Mouse (Mus musculus): ENCODE results near the gene Efcab8. TPM values are rescaled to one million over a fixed set of nuclear protein-coding genes. Genes with fewer than 3 reads are reported as not detected.
A peak's percentile ranks its signal among the peaks of the same experiment; 100 is the strongest.

The Efcab8 gene
- polyA plus RNA-seq, 1 experiment from 2014 or later = 0.09 TPM

DNA sequence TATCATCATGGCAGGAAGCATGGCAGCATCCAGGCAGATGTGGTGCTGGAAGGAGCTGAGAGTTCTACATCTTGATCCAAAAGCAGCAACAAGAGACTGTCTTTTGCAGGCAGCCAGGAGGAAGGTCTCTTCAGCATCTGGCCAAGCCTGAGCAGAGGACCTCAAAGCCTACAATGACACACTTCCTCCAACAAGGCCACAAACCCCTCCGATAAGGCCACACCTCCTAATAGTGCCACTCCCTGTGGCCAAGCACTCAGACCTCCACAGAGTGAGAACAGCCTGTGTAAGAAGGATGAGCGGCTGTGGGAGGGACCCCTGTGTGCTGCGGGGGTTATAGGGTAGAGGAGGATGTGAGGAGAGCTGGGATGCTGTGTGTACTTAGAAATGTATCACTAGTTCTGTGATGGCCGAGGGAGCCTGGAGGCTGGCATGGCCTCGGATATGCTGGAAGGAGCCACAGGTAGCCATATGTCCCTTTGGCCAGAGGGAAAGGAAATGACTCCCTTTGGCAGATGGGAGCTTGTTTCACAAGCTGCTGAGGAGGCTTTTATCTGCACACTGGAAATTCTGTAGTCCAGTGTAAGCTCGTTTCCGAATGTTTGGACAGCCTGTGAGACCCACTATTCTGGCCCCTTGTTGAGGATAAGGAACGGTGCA, 47.6 kb downstream of the Efcab8 start:
- 82% methylated on average over 8 of the region's 8 CpGs for WGBS
- Histone ChIP-seq H3K4me2 (replicated peaks) (no peak overlapping the region), H3K4me3 (no peak overlapping the region), H3K4me1 (no peaks in the 10 kb centered on the region), H3K9ac (no peak overlapping the region), H3K9me3 (no peaks in the 10 kb centered on the region), H3K27me3 (peaks cover 5% of the 10 kb centered on the region; the same call in 1 of the 2 replicates), H3K36me3 (no peaks in the 10 kb centered on the region), H3K27ac (no peak overlapping the region)
- ATAC-seq (ENCODE audit: low FRiP score, low read depth) = no peak

DNA sequence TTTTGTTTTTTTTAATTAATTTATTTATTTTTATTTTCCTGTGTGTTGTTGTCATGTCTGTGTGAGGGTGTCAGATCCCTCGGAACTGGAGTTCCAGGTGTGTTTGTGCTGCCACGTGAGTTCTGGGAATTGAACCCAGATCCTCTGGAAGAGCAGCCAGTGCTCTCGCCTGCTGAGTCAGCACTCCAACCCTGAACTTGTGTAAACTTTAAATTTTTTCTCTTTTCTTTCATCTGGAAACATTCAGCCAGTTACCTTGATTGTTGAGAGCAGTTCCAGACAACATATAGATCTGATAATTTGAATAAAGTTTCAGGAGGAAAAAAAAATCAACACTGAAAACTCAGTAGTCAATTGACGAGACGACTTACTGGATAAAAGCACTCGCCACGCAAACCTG, 49.0 kb downstream of the Efcab8 start:
- 76% methylated on average over 7 of the region's 7 CpGs for WGBS
- Histone ChIP-seq H3K27me3 (peaks cover 5% of the 10 kb centered on the region; the same call in 1 of the 2 replicates), H3K9ac (no peak overlapping the region), H3K4me3 (no peak overlapping the region), H3K27ac (no peak overlapping the region), H3K9me3 (no peaks in the 10 kb centered on the region), H3K4me2 (replicated peaks) (no peak overlapping the region), H3K4me1 (no peaks in the 10 kb centered on the region), H3K36me3 (no peaks in the 10 kb centered on the region)
- ATAC-seq (ENCODE audit: low FRiP score, low read depth) = no peak

DNA sequence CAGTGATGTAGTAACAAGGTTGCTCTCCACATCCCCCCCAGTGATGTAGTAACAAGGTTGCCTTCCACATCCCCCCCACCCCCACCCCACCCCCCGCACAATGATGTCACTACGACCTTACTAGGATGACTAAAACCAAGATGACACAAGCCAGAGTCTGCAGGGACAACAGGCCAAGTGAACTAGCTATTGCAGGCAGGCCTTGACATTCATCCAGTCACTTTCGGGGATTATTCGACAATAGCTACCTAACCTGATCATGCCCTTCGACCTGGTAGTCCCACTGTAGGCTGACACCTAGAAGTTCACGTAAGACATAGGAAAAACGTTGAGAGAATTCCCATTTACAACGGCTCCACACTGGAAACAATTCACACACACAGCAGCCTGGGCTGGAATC, 53.6 kb downstream of the Efcab8 start:
- Histone ChIP-seq H3K4me1 (no peaks in the 10 kb centered on the region), H3K9me3 (no peaks in the 10 kb centered on the region), H3K4me3 (no peak overlapping the region), H3K36me3 (no peaks in the 10 kb centered on the region), H3K27ac (no peak overlapping the region), H3K9ac (no peak overlapping the region), H3K4me2 (replicated peaks) (no peak overlapping the region), H3K27me3 (no peaks in the 10 kb centered on the region)
- ATAC-seq (ENCODE audit: low FRiP score, low read depth) = no peak
- WGBS = 86% methylated on average over 8 of the region's 8 CpGs

DNA sequence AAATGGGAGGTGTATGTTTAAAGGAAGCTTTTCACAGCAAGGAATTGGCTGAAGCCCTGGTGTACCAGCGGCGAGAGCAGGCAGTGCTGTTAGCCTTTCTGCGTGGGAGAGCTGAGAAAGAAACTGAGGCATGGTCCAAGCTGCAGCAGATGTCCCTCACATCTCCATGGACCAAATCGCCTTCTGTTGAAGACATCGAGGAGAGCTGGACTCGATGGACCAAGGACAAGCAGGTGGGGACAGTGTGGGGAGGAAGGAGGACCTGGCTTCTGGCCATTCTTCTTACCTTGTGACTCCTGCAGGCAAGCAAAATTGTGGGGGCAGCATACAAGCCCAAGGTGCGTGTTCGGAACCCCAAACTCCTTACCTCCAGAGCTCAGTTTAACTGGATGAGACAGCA, 63.1 kb downstream of the Efcab8 start:
- H3K9ac ChIP-seq = no peak overlapping the region
- no peaks in the 10 kb centered on the region for H3K4me1 ChIP-seq
- H3K36me3 ChIP-seq = no peaks in the 10 kb centered on the region
- no peak overlapping the region for H3K4me3 ChIP-seq
- H3K27me3 ChIP-seq = no peaks in the 10 kb centered on the region
- WGBS = 86% methylated on average over 8 of the region's 8 CpGs
- H3K4me2 ChIP-seq (replicated peaks) = no peak overlapping the region
- H3K9me3 ChIP-seq = no peaks in the 10 kb centered on the region
- ATAC-seq (ENCODE audit: low FRiP score, low read depth) = no peak
- no peak overlapping the region for H3K27ac ChIP-seq

DNA sequence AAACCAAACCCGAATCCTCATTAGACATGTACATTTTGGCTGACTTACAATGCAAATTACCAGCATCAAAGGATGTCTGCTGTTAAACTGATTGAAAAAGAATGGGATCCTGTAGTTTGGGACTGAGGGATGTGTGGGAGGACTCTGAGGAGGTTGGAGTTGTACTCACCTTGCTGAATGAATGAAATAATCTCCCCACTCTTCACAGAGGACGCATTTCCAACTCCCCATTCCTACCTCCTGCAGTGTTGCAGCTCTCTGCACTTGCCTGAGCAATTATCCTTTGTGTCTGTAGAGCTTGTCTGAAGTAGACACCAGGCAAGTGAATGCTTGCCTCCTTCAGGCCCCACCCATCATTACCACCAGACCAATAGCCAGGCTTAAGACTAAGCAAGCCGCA, 68.7 kb downstream of the Efcab8 start:
- Histone ChIP-seq H3K4me2 (replicated peaks) (no peak overlapping the region), H3K4me3 (no peak overlapping the region), H3K4me1 (no peaks in the 10 kb centered on the region), H3K27me3 (no peaks in the 10 kb centered on the region), H3K9ac (no peak overlapping the region), H3K9me3 (peaks cover 6% of the 10 kb centered on the region; the same call in 1 of the 2 replicates), H3K27ac (no peak overlapping the region), H3K36me3 (no peaks in the 10 kb centered on the region)
- WGBS = 76% methylated on average over 3 of the region's 3 CpGs
- ATAC-seq (ENCODE audit: low FRiP score, low read depth) = no peak

DNA sequence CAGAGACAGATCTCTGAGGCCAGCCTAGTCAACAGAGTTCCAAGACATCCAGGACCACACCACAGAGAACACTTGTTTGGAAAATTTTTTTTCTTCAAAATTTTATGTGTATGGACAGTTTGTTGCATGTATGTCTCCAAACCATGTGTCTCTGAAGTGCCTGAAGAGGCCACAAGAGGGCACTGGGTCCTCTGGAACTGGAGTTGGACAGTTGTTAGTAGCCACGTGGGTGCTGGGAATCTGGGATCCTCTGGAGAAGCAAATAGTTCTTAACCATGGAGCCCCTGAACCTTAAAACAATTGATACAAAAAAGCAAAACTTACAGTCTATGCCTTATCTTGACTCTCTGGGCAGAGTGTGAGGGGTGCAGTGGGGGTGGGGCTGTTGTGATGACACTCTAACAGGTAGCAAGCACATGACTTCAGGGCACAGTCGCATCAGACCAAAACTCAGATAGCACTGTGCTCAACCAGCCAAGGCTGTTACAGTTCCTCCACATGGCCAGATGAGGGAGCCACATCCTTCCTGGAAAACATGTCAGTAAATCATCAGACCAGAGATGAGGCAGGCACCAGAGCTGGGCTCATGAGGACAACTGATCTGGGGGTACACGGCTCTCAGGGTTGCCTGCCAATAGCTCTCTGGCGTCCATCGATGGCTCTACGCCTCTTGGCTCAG, 70.8 kb downstream of the Efcab8 start:
- WGBS = 81% methylated on average over 6 of the region's 6 CpGs

DNA sequence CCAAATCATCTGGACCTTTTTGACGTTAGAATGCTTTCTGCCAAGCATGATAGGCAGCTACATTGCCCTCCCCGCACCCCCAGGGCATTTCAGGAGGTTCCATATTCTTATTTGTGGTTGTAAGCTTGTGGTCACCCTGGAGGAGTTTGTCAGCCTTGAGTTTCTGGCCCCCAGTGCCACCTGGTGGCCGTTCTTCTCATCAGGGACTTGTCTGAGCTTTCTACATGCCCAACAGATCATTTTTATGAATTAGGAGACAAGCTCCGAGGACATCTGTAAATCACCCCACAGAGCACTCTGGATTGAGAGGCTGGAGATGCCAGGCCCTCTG, 71.3 kb downstream of the Efcab8 start:
- Histone ChIP-seq H3K4me2 (replicated peaks) (no peak overlapping the region), H3K9me3 (peaks cover 6% of the 10 kb centered on the region; the same call in 1 of the 2 replicates), H3K36me3 (no peaks in the 10 kb centered on the region), H3K4me3 (no peak overlapping the region), H3K4me1 (no peaks in the 10 kb centered on the region), H3K27ac (no peak overlapping the region), H3K9ac (no peak overlapping the region), H3K27me3 (no peaks in the 10 kb centered on the region)
- ATAC-seq (ENCODE audit: low FRiP score, low read depth) = no peak
- 54% methylated on average over 4 of the region's 4 CpGs for WGBS

More for the DNA sequence above, 70.8 kb downstream of the Efcab8 start:
- no peaks in the 10 kb centered on the region for H3K4me1 ChIP-seq
- H3K4me2 ChIP-seq (replicated peaks) = no peak overlapping the region
- ATAC-seq (ENCODE audit: low FRiP score, low read depth) = no peak
- H3K9me3 ChIP-seq = peaks cover 6% of the 10 kb centered on the region; the same call in 1 of the 2 replicates
- H3K27me3 ChIP-seq = no peaks in the 10 kb centered on the region
- H3K27ac ChIP-seq = no peak overlapping the region
- H3K36me3 ChIP-seq = no peaks in the 10 kb centered on the region
- no peak overlapping the region for H3K9ac ChIP-seq
- no peak overlapping the region for H3K4me3 ChIP-seq

DNA sequence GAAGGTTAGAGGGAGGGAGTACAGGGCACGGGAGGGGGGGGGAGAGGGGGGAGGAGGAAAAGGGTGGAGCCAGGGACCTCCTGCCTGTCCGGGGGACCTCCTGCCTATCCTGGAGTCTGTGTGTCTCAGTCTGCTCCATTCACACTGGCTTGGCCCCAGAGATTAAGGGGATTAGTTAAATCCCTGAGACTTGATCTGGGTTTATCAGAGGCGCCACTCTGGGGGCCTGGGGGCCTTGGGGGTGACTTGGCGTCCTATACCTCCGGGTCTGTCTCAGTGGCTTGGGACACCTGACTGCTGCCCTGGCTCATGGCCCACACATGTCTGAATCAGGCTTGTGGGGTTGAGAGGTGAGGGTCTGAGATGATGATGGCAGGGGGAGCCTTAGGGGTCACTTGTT, 73.8 kb downstream of the Efcab8 start:
- Histone ChIP-seq H3K27ac (no peak overlapping the region), H3K4me2 (replicated peaks) (no peak overlapping the region), H3K9me3 (peaks cover 6% of the 10 kb centered on the region; the same call in 1 of the 2 replicates), H3K36me3 (no peaks in the 10 kb centered on the region), H3K4me3 (no peak overlapping the region), H3K27me3 (no peaks in the 10 kb centered on the region), H3K9ac (no peak overlapping the region), H3K4me1 (no peaks in the 10 kb centered on the region)
- ATAC-seq (ENCODE audit: low FRiP score, low read depth) = peak; percentile 50; the same call in 1 of the 2 replicates
- WGBS = 15% methylated on average over 5 of the region's 5 CpGs

DNA sequence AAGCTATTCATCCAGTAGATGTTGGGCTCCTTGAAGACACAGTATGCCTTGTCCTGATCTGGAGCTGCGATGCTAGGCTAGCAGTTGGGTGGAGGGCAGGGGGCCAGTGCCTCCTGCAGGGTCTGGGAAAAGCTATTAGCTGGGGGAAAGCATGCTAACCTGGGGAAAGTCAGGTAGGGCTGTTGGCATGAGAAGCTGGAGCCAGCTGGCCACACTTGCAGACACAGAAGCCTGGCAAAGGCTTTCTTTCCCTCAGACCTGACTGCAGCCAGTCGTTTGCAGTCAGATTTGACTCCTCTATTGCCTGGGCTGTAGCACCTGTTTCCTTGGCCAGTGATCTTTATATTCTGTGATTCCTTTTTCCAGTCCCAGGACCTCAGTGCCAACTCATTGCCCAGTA, 79.8 kb downstream of the Efcab8 start:
- H3K27ac ChIP-seq = no peak overlapping the region
- H3K4me2 ChIP-seq (replicated peaks) = no peak overlapping the region
- H3K27me3 ChIP-seq = no peaks in the 10 kb centered on the region
- ATAC-seq (ENCODE audit: low FRiP score, low read depth) = no peak
- no peak overlapping the region for H3K4me3 ChIP-seq
- WGBS = 71% methylated on average over 2 of the region's 2 CpGs
- no peaks in the 10 kb centered on the region for H3K9me3 ChIP-seq
- H3K9ac ChIP-seq = no peak overlapping the region; the same call in 1 of the 2 replicates
- H3K4me1 ChIP-seq = no peaks in the 10 kb centered on the region
- H3K36me3 ChIP-seq = no peaks in the 10 kb centered on the region

DNA sequence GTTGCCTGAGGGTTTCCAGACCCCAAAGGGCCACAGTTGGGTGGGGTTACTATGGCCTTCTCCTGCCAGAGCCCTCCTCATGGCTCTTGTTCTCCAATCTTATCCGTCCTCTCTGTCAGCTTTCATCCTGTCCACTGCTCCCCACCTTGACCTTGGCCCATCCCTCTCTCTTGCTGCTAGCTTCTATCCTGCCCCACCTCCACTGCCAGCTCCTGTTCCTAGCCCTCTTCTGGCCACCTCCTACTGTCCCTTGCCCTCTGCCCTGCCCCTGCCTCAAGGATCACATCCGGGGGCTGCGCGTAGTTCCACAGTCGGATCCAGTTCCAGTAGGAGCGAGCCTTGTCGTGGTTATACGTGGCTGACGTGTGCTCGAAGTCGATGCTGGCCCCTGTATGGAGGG, 80.6 kb downstream of the Efcab8 start:
- WGBS = 90% methylated on average over 11 of the region's 11 CpGs
- H3K36me3 ChIP-seq = no peaks in the 10 kb centered on the region
- H3K4me1 ChIP-seq = no peaks in the 10 kb centered on the region
- H3K9ac ChIP-seq = no peak overlapping the region
- H3K27me3 ChIP-seq = no peaks in the 10 kb centered on the region
- no peak overlapping the region for H3K4me3 ChIP-seq
- H3K9me3 ChIP-seq = no peaks in the 10 kb centered on the region
- ATAC-seq (ENCODE audit: low FRiP score, low read depth) = no peak
- H3K4me2 ChIP-seq (replicated peaks) = no peak overlapping the region
- H3K27ac ChIP-seq = no peak overlapping the region

DNA sequence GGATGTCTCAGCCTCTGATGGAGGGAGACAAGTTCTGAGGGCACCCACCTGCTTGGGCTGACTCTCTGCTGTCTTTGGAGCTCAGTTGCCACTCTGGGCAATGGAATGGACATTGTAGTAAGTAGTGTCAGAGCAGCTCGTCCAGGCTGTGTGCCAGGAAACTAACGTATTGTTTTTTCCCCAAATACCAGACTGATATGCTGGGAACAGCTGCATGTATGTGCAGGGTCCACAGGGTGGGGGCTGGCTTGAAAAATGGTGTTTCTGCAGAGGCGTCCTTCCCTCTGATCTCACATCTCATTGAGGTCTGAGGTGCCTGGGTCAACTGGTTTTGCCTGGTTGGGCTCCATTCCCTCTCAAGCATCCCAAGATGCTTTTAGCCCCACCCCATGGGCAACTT, 81.0 kb downstream of the Efcab8 start:
- Histone ChIP-seq H3K36me3 (no peaks in the 10 kb centered on the region), H3K9me3 (no peaks in the 10 kb centered on the region), H3K9ac (no peak overlapping the region), H3K4me1 (no peaks in the 10 kb centered on the region), H3K27ac (no peak overlapping the region), H3K4me2 (replicated peaks) (no peak overlapping the region), H3K4me3 (no peak overlapping the region), H3K27me3 (no peaks in the 10 kb centered on the region)
- ATAC-seq (ENCODE audit: low FRiP score, low read depth) = peak; percentile 44; the same call in 1 of the 2 replicates
- WGBS = 71% methylated on average over 3 of the region's 3 CpGs

DNA sequence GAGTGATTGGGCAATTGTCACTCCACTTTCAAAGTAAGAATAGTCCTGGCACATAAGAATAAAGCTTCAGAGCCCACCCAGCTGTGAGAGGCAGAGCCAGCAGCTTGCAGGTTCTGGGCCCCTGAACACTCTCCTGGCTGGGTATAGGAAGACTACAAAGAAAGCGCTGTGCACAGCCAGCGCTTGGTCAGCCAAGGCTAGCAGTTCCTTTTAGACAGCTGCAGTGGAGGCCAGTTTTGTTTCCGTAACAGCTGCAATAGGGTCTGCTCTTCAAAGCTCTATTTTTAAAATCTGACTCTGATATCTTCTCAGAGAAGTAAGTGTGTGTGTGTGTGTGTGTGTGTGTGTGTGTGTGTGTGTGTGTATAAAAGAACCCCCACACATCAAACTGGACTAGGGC, 82.2 kb downstream of the Efcab8 start:
- 74% methylated on average over 3 of the region's 3 CpGs for WGBS
- Histone ChIP-seq H3K4me1 (no peaks in the 10 kb centered on the region), H3K4me2 (replicated peaks) (no peak overlapping the region), H3K27me3 (no peaks in the 10 kb centered on the region), H3K9ac (no peak overlapping the region), H3K4me3 (no peak overlapping the region), H3K27ac (no peak overlapping the region), H3K36me3 (no peaks in the 10 kb centered on the region), H3K9me3 (no peaks in the 10 kb centered on the region)
- peak; percentile 75; the same call in 1 of the 2 replicates for ATAC-seq (ENCODE audit: low FRiP score, low read depth)

DNA sequence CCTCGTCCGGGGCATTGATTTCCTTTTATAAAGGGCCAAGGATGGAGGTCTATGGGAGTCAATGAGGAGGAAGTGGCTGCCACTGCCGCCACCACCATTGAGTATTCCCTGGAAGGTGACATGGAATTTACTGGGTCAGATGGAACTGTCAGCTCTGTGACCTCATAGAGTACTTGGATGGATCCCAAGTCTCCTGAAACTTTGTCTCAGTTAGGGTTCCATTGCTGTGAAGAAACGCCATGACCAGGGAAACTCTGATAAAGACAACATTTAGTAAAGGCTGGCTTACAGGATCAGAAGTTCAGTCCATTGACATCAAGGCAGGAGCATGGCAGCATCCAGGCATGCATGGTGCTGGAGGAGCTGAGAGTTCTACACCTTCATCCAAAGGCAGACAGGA, 91.3 kb downstream of the Efcab8 start, which contains the start of gene Sun5:
Gene Sun5, minus strand, starts transcription at position 101 of the 400 bp plus-strand sequence.
- Histone ChIP-seq H3K4me3 (no peak within 1 kb of the TSS), H3K27me3 (no peaks in the 10 kb centered on the region), H3K9me3 (no peaks in the 10 kb centered on the region), H3K4me1 (no peaks in the 10 kb centered on the region), H3K4me2 (replicated peaks) (no peak within 1 kb of the TSS), H3K36me3 (no peaks in the 10 kb centered on the region), H3K9ac (no peak within 1 kb of the TSS), H3K27ac (no peak within 1 kb of the TSS)
- WGBS = 87% methylated on average over 4 of the region's 4 CpGs
- no peak for ATAC-seq (ENCODE audit: low FRiP score, low read depth)

Measured in limb, embryonic 13.5 days (tissue).